Mouse (Mus musculus) MN1 (cell line): ENCODE data around the gene D2hgdh.
A peak's percentile ranks its signal among the peaks of the same experiment; 100 is the strongest.

Experiments used
- DNase-seq: peaks from one replicate; pipeline ENCODE4 v3.0.0-alpha.2; 2016; ENCODE audit warnings: low spot score

Gene D2hgdh

DNA sequence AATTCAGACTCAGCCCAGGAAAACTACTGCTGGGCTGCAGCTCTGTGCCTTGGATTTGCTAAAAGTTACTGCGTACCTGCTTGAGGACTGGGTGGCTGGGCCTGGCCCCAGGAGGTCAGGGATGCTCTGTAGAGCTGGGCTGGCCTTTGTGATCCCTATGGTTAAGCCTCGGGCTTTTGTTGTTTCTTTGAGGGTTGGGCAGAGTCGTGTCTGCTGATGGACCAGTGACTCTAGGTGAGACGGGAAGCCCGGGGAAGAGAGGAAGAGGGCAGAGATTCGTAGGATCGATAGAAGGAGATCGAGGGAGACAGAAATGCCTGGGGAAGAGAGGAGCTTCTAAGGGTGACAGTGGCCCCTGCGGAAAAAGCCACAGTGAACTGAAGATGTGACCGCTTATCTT, at the start of gene D2hgdh:
Gene D2hgdh (plus strand): TSS at position 301 of the 400 bp plus-strand sequence.
- peak; percentile 46 for DNase-seq

DNA sequence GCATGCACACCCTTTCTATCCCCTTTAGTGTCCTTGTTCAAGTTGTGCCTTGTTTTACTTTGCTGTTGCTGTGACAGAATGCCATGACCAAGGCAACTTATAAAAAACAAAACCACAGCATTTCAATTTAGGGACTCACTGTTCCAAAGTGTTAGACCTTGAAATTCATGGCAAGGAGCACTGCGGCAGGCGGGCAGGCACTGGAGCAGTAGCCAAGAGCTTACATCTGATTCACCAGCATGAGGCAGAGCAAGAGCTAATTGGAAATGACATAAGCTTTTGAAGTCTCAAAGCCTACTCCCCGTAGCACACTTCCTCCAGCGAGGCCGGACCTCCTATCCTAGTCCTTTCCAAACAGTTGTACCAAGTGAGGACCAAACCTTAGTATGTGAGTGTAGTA, 48.0 kb upstream of the D2hgdh start:
- DNase-seq = no peak

DNA sequence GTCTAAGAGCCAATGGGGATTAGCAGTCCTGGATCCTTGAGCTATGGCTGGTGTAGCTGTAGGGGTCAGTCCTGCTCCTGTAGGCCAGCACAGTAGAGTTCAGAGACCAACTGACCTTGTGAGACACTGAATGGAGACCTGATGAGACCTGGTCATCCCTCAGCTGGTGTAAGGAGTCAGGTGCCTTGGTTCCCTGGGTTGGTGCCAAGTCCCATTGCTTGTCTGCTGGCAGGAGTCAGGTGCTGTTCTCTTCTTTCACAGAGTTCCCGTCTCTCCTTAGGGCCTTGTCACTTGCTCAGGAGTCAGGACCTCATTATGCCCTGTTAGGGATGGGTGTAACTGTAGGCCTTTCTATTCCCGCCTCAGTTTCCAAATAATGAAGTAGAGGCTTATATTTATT, 37.8 kb upstream of the D2hgdh start:
- no peak for DNase-seq

DNA sequence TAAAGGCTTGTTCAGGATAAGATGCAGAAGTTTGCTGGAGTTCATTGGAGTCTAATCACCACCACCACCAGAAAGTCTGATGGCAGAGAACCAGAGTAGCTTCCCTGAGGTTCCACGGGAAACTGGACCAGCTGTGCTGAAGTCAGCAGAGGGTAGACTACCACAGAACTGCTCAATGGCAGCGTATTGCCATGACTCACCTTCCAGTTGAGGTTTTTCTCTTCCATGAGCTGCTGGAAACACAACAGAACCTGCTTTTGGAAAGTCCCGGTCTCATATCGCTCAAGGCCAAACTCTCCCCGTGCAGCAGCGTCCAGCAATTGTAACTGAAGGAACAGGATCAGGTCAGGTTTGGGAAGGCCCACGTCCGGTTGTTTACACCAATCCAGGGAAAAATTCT, 30.2 kb upstream of the D2hgdh start:
- no peak for DNase-seq

- no peak for DNase-seq
Observed at GRCm38 (mm10) chr1:93795886-93796285, 28.8 kb upstream of the D2hgdh start.

GRCm38 (mm10) chr1:93800670-93801503, 23.8 kb upstream of the D2hgdh start:
- no peak for DNase-seq

DNA sequence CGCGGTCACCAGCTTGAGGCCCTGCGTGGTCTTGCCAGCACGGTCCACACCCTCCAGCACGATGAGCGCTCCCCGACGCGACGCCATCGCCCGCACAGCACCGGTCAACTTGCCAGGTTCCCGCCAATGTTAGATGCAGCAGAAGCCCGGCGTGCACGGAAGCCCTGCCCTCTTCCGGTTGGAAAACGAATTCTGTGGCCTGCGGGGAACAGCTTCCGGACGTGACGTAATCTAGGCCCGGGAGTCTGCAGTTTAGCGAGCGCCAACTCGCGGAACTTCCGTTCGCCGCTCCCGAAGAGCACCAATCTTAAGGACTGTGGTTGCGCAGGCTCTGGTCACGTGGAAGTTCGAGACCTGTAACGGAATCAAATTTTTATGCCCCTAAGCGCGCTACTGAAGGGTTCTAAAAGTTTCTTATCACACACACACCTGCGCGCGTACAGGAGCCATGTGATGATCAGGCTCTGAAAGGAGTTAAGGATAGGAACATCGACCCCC, 22.9 kb upstream of the D2hgdh start, which contains the start of gene Dtymk:
Gene Dtymk (minus strand): TSS at position 194 of the 498 bp plus-strand sequence.
- DNase-seq = peak; percentile 95

DNA sequence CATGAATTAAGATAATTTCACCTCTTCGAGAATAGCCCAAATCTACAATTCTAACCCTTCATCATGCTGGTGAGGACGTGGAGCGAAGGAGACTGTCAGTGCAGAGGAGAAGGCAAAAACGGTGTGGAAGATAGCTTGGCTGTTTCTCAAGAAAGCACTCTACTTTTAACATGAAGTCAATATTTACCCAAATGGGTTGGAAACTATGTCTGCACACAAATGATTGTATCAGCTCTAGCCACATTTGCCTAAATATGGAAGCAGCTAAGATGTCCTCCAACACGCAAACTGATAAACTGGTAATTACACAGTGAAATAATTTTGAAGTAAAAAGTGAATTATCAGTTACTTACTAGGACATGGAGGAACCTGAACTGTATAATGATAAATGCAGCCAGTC, 21.9 kb upstream of the D2hgdh start:
- DNase-seq = peak; percentile 18

DNA sequence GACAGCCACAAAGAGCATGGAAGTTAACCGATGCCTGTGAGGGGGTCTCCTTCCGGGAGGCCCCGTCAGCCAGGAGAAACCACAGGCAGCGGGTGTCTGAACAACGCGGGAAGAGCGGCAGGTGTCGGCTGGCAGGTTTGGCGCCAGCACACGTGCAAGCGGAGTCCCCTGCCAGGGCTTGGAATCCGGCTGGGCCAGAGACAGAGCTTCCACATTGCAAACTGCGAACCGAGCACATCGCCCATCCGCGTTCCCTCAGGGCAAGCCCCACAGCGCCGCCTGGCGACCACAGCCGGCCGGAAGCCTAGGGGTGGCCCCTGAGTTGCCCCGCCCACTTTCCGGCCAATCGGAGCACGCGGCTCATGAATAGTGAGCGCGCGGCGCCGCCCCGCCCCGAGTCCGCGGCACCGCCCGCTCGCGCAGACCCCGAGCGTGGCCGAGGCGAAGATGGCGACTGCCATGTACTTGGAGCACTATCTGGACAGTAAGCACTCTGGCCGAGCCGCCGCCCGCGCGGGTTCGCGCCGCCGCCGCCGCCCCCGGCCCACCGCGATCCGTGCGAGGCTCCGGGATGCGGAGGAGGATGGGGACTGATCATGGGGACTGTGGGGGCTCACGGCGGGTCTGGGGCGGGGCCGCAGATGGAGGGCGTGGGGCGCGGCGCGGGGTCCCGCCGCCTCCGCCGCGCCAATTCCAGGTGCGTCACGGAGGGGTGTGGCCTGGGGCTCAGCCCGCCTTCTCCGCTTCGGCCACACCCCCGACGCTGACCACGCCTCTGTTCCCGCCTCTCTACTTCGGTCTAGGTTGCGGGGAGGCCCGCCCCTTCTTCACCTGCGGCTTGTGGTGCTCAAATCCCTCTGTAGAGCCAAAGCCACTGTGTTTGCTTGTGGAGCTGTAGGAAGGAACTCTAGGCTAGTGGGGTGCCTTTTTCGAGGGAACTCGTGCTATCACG, 20.9 kb upstream of the D2hgdh start, which contains the start of gene Ing5:
Gene Ing5 (plus strand): TSS at position 410 of the 952 bp plus-strand sequence.
- DNase-seq = peak; percentile 97

GRCm38 (mm10) chr1:93804818-93805217, 19.9 kb upstream of the D2hgdh start:
- no peak for DNase-seq

GRCm38 (mm10) chr1:93805221-93805951, 19.3 kb upstream of the D2hgdh start:
- no peak for DNase-seq

- no peak for DNase-seq
Observed at GRCm38 (mm10) chr1:93808871-93809270, 15.8 kb upstream of the D2hgdh start.

- no peak for DNase-seq
Observed at GRCm38 (mm10) chr1:93810011-93810410, 14.7 kb upstream of the D2hgdh start.

GRCm38 (mm10) chr1:93811495-93812039, 13.1 kb upstream of the D2hgdh start:
- no peak for DNase-seq

DNA sequence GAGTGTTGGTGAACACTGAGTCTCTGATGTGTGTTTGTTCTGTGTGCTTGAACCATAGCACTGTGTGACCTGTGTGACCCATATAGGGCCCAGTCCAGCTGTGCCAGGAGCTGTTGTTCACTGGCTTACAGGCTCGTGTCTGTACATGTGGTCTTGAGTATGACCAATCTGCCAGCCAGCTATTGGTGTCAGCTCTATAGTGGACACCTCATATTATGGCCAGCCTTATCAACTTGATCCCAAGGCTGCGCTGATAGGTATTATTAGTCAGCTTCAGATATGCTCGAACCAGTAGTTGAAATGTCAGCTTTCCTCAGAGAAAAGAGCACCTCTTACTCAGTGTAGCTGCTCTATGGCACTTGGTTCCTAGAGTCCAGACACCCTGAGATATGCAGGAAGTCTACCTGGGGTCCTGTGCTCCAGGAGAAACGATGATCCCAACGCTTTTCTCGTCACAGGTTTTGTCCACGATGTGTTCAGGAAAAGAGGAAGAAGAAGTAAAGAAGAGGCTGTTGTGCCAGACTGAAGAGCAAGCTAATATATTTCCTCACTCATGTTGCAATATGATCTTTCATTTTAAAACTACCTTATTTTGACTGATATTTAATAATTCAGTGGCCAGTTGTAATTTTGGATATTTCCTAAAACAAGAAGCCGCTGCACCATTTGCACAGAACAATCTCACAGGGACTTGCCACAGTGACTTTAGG, 6.7 kb upstream of the D2hgdh start:
- no peak for DNase-seq

DNA sequence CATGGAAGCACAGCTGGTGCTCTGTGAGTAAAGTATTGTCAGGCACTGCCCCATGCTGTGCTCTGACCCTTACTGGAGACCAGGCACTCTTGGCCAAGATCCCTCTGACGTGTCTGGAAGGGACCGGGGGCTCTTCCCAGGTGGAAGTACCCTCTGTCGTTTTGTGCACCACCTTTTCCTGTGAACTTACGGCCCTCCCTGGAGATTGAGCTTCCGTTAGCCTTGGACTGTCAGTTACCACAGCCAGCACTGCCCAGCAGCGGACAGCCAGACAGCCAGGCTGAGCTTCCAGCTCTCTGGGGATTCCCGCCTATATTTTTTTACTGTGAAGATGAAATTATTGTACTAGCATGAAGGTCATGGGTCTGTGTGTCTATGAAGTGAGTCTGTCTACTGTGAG, 6.0 kb upstream of the D2hgdh start:
- no peak for DNase-seq

- no peak for DNase-seq
Observed at GRCm38 (mm10) chr1:93823796-93824495, 763 bp upstream of the D2hgdh start.

- DNase-seq = peak; percentile 95
Observed at GRCm38 (mm10) chr1:93825105-93825674, 481 bp downstream of the D2hgdh start.

DNA sequence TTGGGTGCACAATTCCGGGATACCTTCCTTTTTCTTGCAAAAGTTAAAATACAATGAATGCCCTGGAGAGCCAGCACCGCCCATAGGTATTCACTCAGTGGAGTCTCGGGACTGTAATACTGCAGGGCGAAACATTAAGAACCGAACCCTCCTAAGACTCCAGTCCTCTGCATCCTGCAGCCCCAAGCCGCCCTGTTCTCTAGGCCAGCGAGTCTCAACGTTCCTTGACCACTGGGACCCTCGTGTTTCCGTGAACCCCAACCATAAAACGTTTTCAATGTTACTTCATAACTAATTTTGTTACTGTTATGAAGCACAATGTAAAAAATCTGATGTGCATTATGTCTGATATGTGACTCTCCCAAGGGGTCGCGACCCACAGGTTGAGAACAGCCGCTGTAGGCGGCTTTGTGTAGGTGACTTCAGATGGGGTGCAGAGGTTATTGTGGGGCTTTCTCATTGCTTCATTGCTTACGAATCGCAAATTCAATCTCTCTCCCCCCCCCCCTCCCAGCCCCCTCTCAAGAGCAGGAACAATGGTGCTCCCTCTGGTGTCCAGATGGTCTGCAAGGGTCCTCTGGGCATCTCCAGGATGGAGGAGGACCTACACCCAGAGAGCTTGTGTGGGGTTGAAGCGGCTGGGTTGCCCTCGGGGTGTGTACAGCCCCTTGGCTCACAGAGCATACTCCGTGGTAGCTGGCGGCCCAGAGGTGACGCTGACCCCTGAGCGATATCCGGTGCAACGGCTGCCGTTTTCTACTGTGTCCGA, 1.2 kb downstream of the D2hgdh start:
- DNase-seq = no peak
